Mouse (Mus musculus): ENCODE data around the gene Mrpl34.

Gene Mrpl34

DNA sequence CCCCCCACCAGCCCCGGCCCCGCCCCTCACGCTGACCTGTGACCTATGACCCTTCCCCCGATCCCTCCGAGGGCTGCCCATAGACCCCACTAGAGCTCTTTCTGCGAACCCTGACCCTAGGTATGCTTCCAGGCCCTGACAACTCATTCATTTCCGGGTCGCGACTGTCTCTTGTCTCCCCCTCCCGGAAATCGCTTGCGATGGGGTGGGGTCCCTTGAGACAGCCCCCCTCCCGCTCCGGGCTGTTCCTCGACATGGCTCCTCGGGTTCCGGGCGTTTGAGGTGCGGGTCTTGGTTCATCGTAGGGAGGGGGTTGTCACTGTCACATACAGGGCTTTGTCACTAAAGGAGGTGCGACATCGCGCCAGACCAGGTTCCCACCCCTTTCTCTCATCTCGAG, 4.7 kb downstream of the Mrpl34 start:
- peak; percentile 29 for DNase-seq (ENCODE audit: low spot score)

DNA sequence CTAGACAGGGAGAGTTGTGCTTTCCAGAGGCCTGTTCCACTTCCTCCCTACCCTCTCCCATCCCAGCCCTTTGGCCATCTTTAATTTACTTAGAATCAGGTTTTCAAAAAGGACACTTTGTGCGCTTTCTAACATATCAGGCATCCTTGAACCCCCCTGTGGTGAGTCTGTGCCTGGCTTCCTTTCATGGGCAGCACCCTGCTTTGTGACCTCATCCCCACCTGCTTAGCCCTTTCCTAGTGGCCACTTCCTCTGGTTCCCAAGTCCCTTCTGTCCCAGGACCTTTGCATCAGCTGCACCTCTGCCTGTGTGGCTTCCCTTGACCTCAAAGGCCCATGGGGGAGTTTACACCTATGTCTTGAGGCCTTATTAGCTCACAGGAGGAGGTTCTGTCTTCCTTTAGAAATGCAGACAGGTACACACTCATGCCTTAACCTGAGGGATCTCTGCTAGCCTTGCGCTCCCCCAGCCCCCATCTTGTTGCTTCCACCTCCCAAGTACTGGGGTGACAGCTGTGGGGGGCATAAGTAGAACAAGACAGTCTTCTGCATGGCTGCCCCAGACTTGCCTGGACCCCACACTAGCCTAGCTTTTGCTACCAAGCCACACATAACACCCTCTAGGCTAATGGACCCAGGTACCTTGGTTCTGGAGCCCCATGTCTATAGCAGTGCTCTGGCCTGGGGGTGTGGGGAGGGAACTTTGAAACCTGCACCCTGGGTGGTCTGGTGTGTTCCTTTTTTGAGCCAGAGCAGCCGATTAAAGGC, 5.6 kb downstream of the Mrpl34 start:
- no peak for DNase-seq (ENCODE audit: low spot score)

DNA sequence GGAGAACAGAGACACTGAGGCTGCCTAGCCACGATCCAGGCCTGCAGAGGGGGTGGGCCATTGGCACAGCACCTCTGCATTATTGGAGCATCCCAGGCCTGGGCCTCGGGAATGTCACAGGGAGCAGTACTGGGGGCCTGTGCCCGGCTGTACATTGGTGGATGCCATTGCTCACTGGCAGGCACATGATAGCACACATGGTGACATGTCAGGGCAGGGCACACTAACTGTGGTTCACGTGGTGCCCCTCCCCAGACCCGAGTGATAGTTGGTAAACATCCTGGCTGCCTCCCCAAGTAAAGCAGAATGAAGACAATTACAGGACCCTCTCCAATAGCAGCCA, 6.1 kb downstream of the Mrpl34 start:
- DNase-seq (ENCODE audit: low spot score): no peak

DNA sequence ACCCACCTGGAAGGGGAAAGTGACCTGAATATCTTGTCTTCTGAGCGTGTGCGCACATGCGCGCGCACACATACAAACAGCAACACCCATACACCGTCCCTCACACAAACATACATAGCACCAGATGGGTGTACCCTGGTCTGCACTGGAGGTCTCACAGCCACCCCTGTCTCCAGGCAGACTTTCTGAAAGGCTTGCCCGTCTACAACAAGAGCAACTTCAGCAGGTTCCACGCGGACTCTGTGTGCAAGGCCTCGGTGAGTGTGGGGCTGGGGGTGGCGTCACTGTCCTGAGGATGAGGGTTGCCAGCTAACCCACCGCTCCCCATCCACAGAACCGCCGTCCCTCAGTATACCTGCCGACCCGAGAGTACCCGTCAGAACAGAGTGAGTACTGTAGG, 7.1 kb downstream of the Mrpl34 start:
- no peak for DNase-seq (ENCODE audit: low spot score)

DNA sequence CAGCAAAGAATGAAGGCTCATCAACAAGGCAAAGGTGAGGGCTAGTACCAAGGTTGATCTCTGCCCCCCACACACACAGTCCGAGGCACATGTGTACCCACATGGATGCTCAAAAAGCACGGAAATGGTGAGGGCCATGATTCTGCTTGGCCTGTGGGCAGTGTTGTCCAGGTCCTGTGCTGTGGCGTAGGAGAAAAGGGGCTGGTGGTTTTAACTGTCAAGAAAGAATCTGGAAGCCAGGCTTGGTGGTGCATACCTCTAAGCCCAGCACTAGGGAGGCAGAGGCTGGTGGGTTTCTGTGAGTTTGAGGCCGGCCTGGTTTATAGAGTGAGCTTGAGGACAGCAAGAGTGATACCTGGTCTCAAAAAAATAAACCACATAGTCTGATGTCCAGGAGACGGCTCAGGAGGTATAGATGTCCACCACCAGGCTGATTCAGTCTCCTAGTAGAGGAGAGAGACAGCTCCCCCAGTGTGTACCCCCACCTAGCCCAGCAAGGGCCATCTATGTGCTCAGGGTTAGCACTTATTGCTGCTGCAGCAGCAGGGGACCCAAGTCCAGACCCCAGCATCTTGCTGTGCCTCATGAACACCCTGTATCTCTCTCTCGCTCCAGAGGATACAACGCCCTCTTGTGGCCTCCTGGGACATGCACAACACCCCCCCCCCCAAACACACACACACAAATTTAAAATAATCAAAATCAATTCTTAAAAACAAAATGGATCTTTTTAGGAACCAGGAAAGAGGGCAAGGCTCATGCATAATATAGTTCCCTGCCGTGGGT, 8.0 kb downstream of the Mrpl34 start:
- no peak for DNase-seq (ENCODE audit: low spot score)

DNA sequence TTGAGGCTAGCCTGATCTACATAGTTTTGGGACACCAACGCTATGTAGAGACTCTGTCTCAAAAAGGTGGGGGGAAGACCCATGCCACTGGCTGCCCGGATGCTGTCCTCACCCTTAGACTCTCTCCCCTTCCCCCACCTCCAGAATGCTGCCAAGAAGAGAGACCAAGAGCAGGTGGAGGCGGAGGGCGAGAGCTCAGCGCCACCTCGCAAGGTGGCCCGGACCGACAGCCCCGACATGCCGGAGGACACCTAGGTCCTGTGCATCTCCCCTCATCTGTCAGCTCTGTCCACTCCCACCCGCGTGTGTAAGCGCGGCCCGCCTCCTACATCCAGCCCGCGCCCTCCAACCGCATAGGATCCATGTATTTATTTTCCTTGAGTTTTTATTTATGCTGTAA, 9.6 kb downstream of the Mrpl34 start:
- no peak for DNase-seq (ENCODE audit: low spot score)

DNA sequence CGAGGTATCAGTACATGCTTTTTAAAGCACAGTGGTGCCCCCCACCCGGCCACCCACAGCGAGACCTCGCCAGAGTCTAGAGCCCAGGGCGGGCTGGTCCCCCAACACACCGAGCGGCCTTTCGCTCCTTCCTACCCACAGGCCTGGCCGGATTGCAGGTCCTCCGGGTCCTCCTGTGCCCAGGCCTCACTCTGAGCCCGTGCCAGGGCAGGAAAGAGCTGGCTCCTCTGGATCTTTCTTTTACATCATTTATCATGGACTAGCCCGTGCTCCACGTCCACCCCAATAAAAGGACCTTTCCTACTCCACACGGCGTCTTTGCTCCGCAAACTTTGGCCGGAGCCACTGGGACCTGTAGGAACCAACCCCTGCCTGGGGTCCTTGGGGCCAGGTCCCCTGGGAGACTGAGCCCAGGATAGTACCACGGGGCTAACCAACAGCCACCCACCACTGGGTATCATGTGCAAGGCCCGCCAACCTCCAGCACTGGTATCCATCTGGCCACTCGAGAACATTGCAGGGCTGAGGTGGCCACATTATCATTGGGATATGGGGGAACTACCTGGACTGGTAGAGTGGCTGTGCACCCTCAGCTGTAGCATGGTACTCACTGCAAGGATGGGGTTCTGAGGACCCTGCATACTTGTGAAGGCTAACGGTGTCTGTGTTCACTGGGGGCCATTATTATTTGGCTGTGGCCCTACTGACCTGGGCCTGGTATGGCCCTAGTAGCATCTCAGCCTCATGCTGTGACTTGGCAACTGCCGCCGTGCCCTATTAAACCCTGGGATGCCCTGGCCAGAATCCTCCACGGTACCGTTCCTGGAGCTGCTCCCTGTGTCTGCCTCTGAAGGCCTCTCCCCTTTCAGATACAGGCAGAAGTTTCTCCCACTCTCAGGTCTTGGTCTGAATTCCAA, 10.3 kb downstream of the Mrpl34 start:
- no peak for DNase-seq (ENCODE audit: low spot score)

DNA sequence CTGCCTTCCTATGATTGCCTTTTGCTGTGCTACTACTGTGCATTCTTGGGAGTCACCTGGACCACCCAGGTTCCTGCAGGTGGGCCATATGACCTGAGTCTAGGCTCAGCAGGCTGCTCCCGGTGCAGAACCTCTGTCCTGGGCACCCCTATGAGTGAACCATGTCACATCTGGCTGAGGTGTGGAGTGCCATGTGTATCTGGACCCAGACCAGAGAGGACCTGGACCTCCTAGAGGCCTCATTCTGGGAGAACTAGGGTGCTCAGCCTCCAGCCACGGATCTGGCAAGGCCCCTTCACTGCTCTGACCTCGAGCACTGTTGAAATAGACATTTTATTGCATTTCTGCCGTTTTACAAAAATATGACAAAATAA, 10.9 kb downstream of the Mrpl34 start:
- no peak for DNase-seq (ENCODE audit: low spot score)

DNA sequence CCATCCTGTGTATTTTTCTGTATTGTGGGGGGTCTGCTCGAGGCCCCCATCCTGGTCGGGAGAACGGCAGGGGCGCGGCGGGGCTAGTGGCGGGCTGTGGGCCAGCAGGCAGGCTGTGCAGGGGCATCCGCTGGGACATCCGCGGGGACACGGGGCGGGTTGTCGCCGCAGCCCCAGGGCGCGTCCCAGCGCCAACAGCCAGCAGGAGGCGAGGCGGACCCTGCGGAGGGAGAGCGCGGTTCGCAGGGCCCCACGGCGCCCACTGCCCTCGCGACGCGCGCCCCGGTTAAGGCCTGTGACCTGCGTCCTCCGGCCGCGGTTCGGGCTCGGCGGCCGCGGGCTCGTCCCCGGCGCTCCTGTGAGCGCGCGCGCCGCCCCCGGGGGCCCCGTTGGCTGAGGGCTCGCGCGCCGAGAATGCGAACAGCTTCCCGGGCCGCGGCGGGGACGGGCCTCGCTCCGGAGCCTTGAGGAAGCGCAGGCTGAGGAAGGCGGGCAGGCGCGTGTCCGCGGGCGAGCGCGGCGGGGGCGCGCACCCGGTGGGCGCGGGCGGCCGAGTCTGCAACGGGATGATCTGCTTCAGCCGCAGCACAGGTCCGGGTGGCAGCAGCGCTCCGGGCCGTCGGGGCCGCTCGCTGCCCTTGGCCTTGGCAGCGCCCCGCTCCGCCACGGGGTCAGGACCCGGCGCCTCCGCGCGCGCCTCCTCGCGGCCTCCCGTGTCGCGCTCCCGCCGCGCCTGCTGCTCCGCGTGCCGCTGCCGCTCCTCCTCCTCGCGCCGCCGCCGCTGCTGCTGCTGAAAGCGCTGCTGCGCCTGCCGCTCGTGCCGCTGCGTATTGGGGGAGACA, 11.6 kb downstream of the Mrpl34 start:
- peak; percentile 63 for DNase-seq (ENCODE audit: low spot score)

DNA sequence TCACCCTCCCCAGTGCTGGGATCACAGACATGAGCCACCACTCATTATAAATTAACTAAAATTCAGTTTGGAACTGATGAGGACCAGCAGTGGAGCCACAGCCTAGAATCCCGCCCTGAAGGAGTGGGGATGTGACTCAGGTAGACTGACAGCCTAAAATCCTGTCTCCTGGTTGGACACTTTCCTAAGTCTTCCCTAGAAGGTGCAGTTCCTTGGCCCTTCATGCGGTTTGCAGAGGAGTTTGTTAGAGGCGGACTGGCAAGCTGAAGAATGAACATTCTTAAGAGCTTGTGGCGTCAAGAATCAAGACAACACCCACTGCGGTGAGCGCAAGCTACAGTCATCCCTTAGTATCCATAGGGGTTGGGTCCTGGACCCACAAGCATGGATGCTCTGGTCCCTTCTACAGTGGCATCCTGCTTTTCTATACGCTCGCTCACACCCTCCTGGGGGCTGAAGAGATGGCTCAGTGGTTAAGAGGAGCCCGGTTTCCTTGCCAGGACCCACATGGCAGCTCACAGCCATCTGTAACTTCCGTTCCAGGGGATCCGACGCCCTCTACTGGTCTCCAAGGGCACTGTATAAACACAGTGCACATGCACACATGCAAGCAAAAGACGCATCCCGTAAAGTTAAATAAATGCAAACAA, 12.6 kb downstream of the Mrpl34 start:
- DNase-seq (ENCODE audit: low spot score): no peak

DNA sequence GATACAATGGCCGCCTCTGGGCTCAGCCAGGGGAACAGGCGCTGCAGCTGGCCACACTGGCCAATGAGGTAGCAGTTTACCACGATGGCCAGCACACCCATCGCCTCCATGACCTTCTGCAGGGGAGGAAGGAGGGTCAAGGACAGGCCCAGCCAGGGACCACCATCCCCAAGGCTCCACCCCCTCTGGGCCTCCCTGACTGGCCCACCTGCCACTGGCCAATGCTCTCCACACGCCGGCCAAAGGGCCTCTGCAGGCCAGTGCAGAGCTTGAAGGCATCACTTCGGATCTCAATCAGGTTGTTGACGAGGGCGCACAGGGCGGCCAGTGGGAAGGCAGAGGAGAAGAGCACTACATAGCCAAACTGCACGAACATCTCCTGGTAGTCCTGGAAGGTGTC, 14.2 kb downstream of the Mrpl34 start:
- DNase-seq (ENCODE audit: low spot score): no peak

DNA sequence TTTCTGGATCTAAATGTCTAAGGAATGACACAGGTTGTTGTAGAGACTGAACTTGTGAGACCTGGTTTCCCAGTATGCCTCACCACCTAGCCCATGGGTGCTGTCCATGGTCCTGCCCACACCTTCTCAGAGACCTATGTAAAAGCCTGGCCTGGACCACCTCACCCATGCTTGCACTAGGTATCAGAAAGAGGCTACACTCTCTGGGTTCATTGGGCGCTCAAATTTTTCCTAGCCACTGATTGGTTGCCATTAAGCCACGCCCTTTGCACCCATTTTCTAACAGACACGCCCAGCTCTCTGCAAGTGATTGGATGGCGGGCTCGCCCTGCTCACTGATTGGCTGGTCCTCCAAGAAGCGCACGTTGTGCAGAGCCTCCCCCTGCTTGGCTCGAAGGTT, 19.2 kb downstream of the Mrpl34 start:
- no peak for DNase-seq (ENCODE audit: low spot score)

DNA sequence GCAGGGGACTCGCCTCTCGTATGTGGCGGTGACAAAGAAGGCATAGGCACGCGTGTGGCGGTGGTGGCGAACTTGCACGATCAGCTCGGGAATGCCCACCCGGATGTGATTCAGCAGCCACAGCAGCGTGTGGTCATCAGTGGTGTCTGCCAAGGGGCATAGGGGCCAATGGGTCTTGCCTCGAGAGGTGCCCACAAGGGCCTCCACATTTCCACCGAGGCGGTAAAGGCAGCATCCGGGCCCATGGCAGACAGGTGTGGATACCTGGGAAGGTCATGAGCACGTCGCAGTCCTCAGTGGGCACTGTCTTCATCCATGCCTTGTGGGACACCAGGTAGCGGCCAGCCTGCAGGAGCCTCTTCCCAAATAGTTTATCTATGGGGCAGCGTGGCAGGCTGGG, 20.0 kb downstream of the Mrpl34 start:
- DNase-seq (ENCODE audit: low spot score): no peak

DNA sequence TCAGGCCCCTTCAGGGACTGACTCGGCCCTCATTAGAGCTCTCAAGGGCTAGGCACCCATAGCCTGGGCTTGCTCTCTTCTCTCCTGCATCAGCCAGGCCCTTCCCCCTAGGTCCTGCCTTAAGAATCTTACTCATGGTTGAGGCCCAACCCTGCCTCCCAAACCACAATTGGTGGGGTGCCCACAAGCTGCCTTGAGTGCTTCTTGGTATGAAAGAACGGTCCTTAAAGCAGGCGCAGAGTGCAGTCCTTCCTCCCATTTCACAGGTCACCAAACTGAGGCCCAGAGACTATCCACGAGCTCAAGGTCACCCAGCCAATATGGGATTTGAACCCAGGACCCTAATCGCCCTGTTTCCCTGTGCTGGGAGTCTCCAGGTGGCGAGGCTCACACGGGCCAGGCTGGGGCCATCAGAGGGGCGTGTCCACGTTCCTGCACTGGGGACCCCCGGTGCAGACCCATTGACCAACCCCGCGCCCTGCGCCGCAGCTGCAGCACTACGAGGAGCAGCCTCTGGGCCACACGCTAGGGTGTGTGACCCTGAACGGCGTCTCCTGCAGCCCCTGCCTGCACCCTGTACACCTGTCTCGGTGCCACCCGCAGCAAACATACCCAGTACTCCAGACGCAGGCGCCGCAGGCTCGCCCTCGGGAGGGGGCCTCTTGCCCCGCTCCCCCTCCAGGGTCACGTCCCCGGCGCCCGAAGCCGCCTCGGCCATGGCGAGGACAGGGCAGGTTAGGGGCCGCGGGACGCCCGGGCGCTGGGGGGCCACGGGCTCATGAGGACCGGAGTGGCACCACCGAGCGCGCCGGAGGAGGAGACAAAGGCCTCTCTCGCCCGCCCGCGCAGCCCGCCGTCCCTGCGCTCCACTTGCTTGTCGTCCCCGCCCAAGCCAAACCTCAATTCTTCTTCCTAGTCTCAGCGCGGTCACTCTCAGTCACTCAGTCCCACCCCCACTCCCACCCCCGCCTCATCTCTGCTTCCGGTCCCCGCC, 20.7 kb downstream of the Mrpl34 start, which contains the start of gene Ano8:
TSS of gene Ano8 (minus strand) at position 822 of the 994 bp plus-strand sequence.
- DNase-seq (ENCODE audit: low spot score): peak; percentile 59

DNA sequence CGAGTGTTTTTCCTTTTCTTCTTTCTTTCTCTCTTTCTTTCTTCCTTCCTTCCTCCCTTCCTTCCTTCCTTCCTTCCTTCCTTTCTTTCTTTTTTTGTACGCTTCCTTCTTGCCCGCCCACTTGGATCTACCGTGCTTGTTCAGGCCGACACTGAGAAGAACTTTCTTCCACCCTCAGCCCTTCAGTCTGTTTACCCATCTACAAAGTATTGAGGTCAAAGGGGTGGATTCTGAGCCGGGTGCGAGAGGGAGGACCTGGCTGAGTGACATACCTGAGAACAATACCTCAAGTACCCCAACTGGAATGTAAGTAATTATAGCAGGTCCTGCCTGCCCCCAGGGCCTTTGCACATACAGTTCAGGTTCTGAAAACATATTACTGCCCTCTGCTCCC, 21.4 kb downstream of the Mrpl34 start:
- DNase-seq (ENCODE audit: low spot score): no peak

DNA sequence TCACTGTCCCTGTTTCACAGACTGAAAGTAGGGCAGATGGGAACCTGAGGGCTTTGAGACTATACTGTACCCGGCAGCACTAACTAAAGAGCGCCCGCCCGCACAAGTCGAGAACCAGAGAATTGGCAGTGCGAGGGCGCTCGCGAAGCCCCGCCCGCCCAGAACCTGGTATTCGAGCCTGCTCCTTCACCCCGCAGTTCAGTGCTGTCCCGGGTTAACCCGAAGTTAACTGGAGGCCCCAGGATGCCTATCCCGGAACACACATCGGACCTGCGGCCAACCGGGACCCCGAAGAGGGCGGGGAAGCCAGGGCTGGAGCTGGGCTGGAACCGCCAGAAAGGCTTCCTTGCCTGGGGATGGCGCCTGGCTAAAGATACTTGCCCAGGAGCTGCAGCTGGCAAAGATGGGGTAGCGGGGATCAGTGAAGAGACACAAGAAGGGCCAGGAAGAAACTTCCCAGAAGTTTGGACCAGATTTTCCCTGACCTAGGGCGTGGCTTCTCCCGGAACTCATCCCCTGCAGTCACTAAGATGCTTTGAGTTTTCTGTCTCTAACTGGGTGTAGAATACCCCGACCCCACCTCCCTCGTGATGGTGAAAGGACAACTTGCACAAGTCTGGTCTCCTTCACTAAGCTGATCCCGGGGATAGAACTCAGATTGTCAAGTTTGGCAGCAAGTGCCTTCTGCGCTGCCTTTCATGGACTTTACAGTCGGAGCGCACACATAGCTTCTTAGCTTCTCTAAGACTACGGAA, 23.1 kb downstream of the Mrpl34 start, which contains the start of gene Gtpbp3:
TSS of gene Gtpbp3 (plus strand) at position 413 of the 755 bp plus-strand sequence.
- peak; percentile 66 for DNase-seq (ENCODE audit: low spot score)

DNA sequence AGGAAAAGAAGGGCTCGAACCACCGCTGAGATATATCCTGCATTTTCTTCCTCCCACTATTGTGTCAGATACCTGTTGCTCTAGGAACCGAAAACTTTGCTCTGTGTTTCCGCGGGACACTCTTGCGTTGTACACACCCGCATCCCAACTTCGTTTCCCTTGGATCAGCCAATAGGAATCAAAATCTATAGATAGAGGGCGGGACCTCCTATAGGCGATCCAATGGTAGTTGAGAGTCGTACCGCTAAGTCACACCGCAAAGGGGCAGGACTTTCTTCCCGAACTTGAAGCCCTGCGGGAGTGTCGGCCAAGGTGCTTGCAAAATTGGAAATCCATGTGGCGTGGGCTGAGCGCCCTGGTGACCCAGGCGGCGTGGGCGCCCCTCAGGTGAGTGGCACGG, 23.7 kb downstream of the Mrpl34 start:
- DNase-seq (ENCODE audit: low spot score): peak; percentile 82

DNA sequence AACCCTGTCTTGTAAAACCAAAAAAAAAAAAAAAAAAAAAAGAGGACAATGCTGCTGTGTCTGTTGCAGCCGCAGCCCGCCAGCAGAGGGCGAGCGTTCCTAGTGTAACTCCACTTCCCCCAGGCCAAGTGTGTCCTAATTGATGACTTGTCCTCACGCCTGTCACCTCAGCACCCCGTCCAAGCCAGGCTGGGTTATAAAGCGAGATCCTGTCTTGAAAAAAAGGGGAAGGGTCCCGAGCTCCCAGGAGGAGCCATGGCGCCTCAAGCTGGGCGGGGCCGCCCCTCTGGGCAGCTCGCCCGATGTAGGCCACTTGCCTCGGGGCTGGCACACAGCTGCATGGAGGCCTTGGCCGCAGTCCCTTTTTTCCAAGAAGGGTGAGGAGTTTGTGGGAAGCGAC, 30.3 kb downstream of the Mrpl34 start:
- peak; percentile 57 for DNase-seq (ENCODE audit: low spot score)

DNA sequence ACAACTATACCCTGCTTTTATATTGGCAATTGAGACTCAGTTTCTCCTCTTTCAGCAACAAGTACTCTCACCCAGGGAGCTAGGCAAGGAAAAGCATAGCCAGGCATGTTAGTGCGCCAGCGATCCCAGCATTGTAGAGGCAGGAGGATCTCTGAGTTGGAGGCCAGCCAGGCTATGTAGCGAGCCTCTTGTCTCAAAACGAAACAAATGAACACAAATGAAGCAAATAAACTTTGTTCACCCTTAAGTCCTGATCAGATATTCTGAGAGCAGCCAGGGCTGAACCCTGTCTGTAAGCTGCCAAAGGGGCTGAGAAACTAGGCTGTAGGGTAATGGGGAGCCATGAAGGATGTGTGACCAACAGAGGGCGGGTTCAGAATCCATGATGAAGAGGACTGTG, 31.1 kb downstream of the Mrpl34 start:
- no peak for DNase-seq (ENCODE audit: low spot score)
